Mouse (Mus musculus): Measurements from ENCODE around the gene Dcaf8. TPM values are rescaled to one million over a fixed set of nuclear protein-coding genes. Genes with fewer than 3 reads are reported as not detected.
"Not testable (repeated sequence)": the region's sequence is repeated elsewhere in the genome, so short reads cannot be mapped to it uniquely, and the experiment has no call there.

Gene Dcaf8
- total RNA-seq, 2 experiments from 2014 or later, result 105 to 108 TPM

- intact Hi-C loops (cut with DNase I), result loop anchor here (2.0 kb wide), 2 partner anchors 74 to 104 kb away; no protein-coding TSS in a partner anchor
- peak; percentile 83 to 87 for DNase-seq (ENCODE audit: low spot score in 2 of 2)
These were observed 58.4 kb downstream of the Dcaf8 start, which contains the start of gene Pea15a for GRCm38 (mm10) chr1:172206141-172206917. Gene Pea15a, minus strand, starts transcription at chr1:172206804.

- intact Hi-C loops (cut with DNase I), result loop anchor here (2.0 kb wide), 2 partner anchors 74 to 104 kb away; no protein-coding TSS in a partner anchor
- DNase-seq (ENCODE audit: low spot score in 2 of 2), result peak in 1 of 2 experiments; percentile 64
These were observed 59.3 kb downstream of the Dcaf8 start for GRCm38 (mm10) chr1:172207111-172207584.

- DNase-seq (ENCODE audit: low spot score in 2 of 2), result no peak
- intact Hi-C loops (cut with DNase I), result no loop called here
These were observed 64.9 kb downstream of the Dcaf8 start for GRCm38 (mm10) chr1:172212776-172213175.

GRCm38 (mm10) chr1:172213771-172214170 lies 65.9 kb downstream of the Dcaf8 start:
- intact Hi-C loops (cut with DNase I), result no loop called here
- no peak for DNase-seq (ENCODE audit: low spot score in 2 of 2)

GRCm38 (mm10) chr1:172214748-172215147 lies 66.9 kb downstream of the Dcaf8 start:
- no peak for DNase-seq (ENCODE audit: low spot score in 2 of 2)
- intact Hi-C loops (cut with DNase I), result no loop called here

GRCm38 (mm10) chr1:172217148-172217547 lies 69.3 kb downstream of the Dcaf8 start:
- peak; percentile 89 to 94 for DNase-seq (ENCODE audit: low spot score in 2 of 2)
- intact Hi-C loops (cut with DNase I), result no loop called here

- no peak for DNase-seq (ENCODE audit: low spot score in 2 of 2)
- intact Hi-C loops (cut with DNase I), result no loop called here
These were observed 70.5 kb downstream of the Dcaf8 start for GRCm38 (mm10) chr1:172218164-172218910.

- no peak for DNase-seq (ENCODE audit: low spot score in 2 of 2)
- intact Hi-C loops (cut with DNase I), result no loop called here
These were observed 71.8 kb downstream of the Dcaf8 start, which contains the start of gene Casq1 for GRCm38 (mm10) chr1:172219451-172220406. Gene Casq1, minus strand, starts transcription at chr1:172219868.

GRCm38 (mm10) chr1:172220414-172220813 lies 72.5 kb downstream of the Dcaf8 start:
- intact Hi-C loops (cut with DNase I), result no loop called here
- DNase-seq (ENCODE audit: low spot score in 2 of 2), result peak in 1 of 2 experiments; percentile 48

GRCm38 (mm10) chr1:172221297-172222063 lies 73.6 kb downstream of the Dcaf8 start:
- no peak for DNase-seq (ENCODE audit: low spot score in 2 of 2)

GRCm38 (mm10) chr1:172228209-172228608 lies 80.3 kb downstream of the Dcaf8 start:
- intact Hi-C loops (cut with DNase I), result no loop called here
- no peak for DNase-seq (ENCODE audit: low spot score in 2 of 2)

More at GRCm38 (mm10) chr1:172221297-172222063, 73.6 kb downstream of the Dcaf8 start:
- intact Hi-C loops (cut with DNase I), result no loop called here

GRCm38 (mm10) chr1:172229215-172229614 lies 81.3 kb downstream of the Dcaf8 start:
- intact Hi-C loops (cut with DNase I), result no loop called here
- DNase-seq (ENCODE audit: low spot score in 2 of 2), result no peak

- DNase-seq (ENCODE audit: low spot score in 2 of 2), result no peak
- intact Hi-C loops (cut with DNase I), result no loop called here
These were observed 93.2 kb downstream of the Dcaf8 start for GRCm38 (mm10) chr1:172240945-172241708.

- no peak for DNase-seq (ENCODE audit: low spot score in 2 of 2)
- intact Hi-C loops (cut with DNase I), result no loop called here
These were observed 94.5 kb downstream of the Dcaf8 start for GRCm38 (mm10) chr1:172242401-172242800.

GRCm38 (mm10) chr1:172243547-172244205 lies 95.8 kb downstream of the Dcaf8 start:
- DNase-seq (ENCODE audit: low spot score in 2 of 2), result no peak
- intact Hi-C loops (cut with DNase I), result no loop called here

- intact Hi-C loops (cut with DNase I); DNase-seq (ENCODE audit: low spot score in 2 of 2): not testable (repeated sequence)
These were observed 96.8 kb downstream of the Dcaf8 start for GRCm38 (mm10) chr1:172244645-172245044.

Measured in left cerebral cortex, postnatal 25 days (tissue).